Mouse (Mus musculus) limb, embryonic 14.5 days (tissue): Measurements from ENCODE around the gene Fhdc1. TPM values are rescaled to one million over a fixed set of nuclear protein-coding genes. Genes with fewer than 3 reads are reported as not detected.

Source experiments
- ATAC-seq: fragments of 200-750 bp; cut with Nextera tagmentation; 2 replicates; pipeline ENCODE4 v1.8.0; 2017; ENCODE audit warnings: low read depth, moderate number of reproducible peaks, moderate TSS enrichment; ENCODE audit not compliant: low FRiP score
- DNase-seq: peaks from one replicate; pipeline ENCODE4 v3.0.0-alpha.2; 2015; ENCODE audit warnings: low spot score
- H3K27ac ChIP-seq: fragments of 300-500 bp; sonication (generic); replicated peaks from 2 replicates; pipeline ENCODE4 v1.5.1; 2014; ENCODE audit warnings: low read depth, mild to moderate bottlenecking, low read length, moderate library complexity, mixed read lengths
- H3K27me3 ChIP-seq: fragments of 300-500 bp; sonication (generic); 2 replicates; pipeline ENCODE4 v1.6.1; 2014; ENCODE audit warnings: low read length, mixed read lengths; ENCODE audit not compliant: control insufficient read depth, insufficient read depth
- H3K36me3 ChIP-seq: fragments of 300-500 bp; sonication (generic); 2 replicates; pipeline ENCODE4 v1.6.1; 2014; ENCODE audit warnings: mild to moderate bottlenecking, low read length, moderate library complexity, mixed read lengths; ENCODE audit not compliant: control insufficient read depth, insufficient read depth
- H3K4me1 ChIP-seq: fragments of 300-500 bp; sonication (generic); 2 replicates; pipeline ENCODE4 v1.6.1; 2014; ENCODE audit warnings: antibody characterized with exemption, low read length, mixed read lengths; ENCODE audit not compliant: control insufficient read depth, insufficient read depth
- H3K4me2 ChIP-seq: fragments of 300-500 bp; sonication (generic); replicated peaks from 2 replicates; pipeline ENCODE4 v1.6.1; 2014; ENCODE audit warnings: low read depth, mild to moderate bottlenecking, low read length, moderate library complexity; ENCODE audit not compliant: severe bottlenecking
- H3K4me3 ChIP-seq: fragments of 300-500 bp; sonication (generic); replicated peaks from 2 replicates; pipeline ENCODE4 v1.5.1; 2014; ENCODE audit warnings: low read length
- H3K9ac ChIP-seq: fragments of 300-500 bp; sonication (generic); 2 replicates; pipeline ENCODE4 v1.6.1; 2014; ENCODE audit warnings: mild to moderate bottlenecking, low read depth, low read length, moderate library complexity; ENCODE audit not compliant: severe bottlenecking
- H3K9me3 ChIP-seq: fragments of 300-500 bp; sonication (generic); 2 replicates; pipeline ENCODE4 v1.6.1; 2016; ENCODE audit warnings: low read length; ENCODE audit not compliant: control insufficient read depth
- POLR2A ChIP-seq: fragments of 200-500 bp; IDR thresholded peaks from 2 replicates; pipeline ENCODE4 v1.8.0; 2012; ENCODE audit warnings: inconsistent platforms, mild to moderate bottlenecking, moderate library complexity, borderline replicate concordance; ENCODE audit not compliant: insufficient read depth, insufficient read length; ENCODE audit errors: extremely low read depth
- WGBS: fragments of 180-500 bp; shearing (Covaris S2); extraction: QIAGEN DNeasy Blood & Tissue Kit; methylation state at CpG from one replicate; pipeline ENCODE4 v1.1.7; 2014; 5-methylcytosine and 5-hydroxymethylcytosine counted together
- polyA plus RNA-seq, 2 experiments: library from polyadenylated mRNA; depleted of rRNA in 1 of 2; stranded (reverse) in 1 of 2; unstranded in 1 of 2; fragments of >200 nt; fragmentation: Nextera tagmentation in 1 of 2; extraction: Ambion mirVana in 1 of 2; gene quantifications; 2 replicates each; pipeline versions ENCODE4 v1.2.1 to v1.2.3; 2012 to 2014

Gene Fhdc1
- polyA plus RNA-seq, 2 experiments: 2.9 to 7.5 TPM

DNA sequence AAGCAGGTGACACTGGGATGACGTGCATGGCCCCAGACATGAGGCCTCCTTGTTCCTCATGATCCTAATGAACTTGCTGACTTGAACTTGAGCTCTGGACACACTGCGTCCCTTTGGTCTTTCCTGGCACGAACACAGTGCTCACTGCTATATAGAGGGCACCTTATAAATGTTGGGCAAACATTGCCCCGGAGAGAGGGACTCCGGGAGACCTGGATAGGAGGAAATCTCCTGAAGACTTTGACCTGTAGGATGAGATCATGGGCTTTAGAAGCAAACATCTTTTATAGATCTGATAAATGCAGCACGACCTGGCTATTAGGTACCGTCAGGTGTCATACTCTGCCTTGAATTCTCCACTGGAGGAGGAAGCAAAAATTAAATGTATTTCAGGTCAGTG, 43.3 kb downstream of the Fhdc1 start:
- Histone ChIP-seq H3K4me3 (no peak overlapping the region), H3K9me3 (no peaks in the 10 kb centered on the region), H3K4me2 (no peak overlapping the region), H3K27ac (no peak overlapping the region), H3K27me3 (no peaks in the 10 kb centered on the region), H3K4me1 (peaks cover 14% of the 10 kb centered on the region), H3K36me3 (no peaks in the 10 kb centered on the region), H3K9ac (no peak overlapping the region)
- DNase-seq (no peak), ATAC-seq (no peak)
- no peak for TF ChIP-seq POLR2A
- WGBS: 96% methylated on average over 7 of the region's 7 CpGs

DNA sequence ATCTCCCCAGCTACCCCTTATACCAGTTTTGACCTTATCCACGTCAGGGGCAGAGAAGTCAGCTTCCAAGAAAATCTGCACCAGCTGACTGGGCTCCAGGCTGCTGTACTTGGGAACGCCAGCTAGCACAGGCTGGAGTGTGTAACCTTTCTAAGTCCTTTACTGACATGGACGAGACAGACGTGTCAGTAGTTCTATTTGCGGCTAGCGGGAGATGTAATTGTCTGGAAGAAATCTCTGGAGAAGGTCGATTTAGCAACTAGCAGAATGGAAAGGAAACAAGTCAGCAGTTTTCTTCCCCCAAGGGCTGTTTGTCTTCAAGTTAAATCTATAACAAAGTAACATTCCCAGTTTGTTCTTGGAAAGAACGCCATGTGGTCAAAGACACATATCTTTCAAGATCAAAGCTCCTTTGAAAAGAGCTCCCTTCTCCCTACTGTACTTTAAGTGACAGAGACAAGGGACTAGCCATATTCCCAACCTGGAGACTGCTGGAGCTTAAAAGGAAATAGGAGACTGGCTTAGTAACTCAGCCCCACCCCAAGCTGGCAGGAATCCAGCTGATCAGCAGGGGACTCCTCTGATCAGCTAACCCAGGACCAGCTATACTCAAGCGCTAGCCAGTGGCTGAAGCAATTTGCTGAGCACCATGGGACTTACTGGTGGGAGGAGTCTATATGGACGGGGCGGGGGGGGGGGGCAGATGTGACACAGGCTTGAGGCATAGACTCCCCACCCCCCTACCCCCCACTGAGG, 44.8 kb downstream of the Fhdc1 start:
- Histone ChIP-seq H3K9ac (no peak overlapping the region), H3K27ac (no peak overlapping the region), H3K4me3 (no peak overlapping the region), H3K4me2 (no peak overlapping the region), H3K36me3 (no peaks in the 10 kb centered on the region), H3K4me1 (peaks cover 14% of the 10 kb centered on the region), H3K9me3 (no peaks in the 10 kb centered on the region), H3K27me3 (no peaks in the 10 kb centered on the region)
- DNase-seq: peak; percentile 81
- ATAC-seq: peak; percentile 38
- TF ChIP-seq POLR2A: no peak
- 21% methylated on average over 11 of the region's 11 CpGs for WGBS

- TF ChIP-seq POLR2A: no peak
- no peak overlapping the region for H3K4me2 ChIP-seq
- ATAC-seq (no peak), DNase-seq (no peak)
- no peaks in the 10 kb centered on the region for H3K27me3 ChIP-seq
- H3K4me3 ChIP-seq: no peak overlapping the region
- 60% methylated on average over 10 of the region's 10 CpGs for WGBS
- H3K4me1 ChIP-seq: peaks cover 20% of the 10 kb centered on the region
- H3K9me3 ChIP-seq: no peaks in the 10 kb centered on the region
- H3K27ac ChIP-seq: no peak overlapping the region
- no peak overlapping the region for H3K9ac ChIP-seq
- H3K36me3 ChIP-seq: no peaks in the 10 kb centered on the region
These were observed 47.3 kb downstream of the Fhdc1 start for GRCm38 (mm10) chr3:84432797-84433445.

- no peak for TF ChIP-seq POLR2A
- Histone ChIP-seq H3K27ac (no peak overlapping the region), H3K9ac (no peak overlapping the region), H3K4me2 (no peak overlapping the region), H3K9me3 (no peaks in the 10 kb centered on the region), H3K27me3 (no peaks in the 10 kb centered on the region), H3K4me3 (no peak overlapping the region), H3K36me3 (no peaks in the 10 kb centered on the region), H3K4me1 (peaks cover 20% of the 10 kb centered on the region)
- 53% methylated on average over 5 of the region's 5 CpGs for WGBS
- no peak for ATAC-seq
- DNase-seq: no peak
These were observed 49.0 kb downstream of the Fhdc1 start for GRCm38 (mm10) chr3:84431257-84431656.

DNA sequence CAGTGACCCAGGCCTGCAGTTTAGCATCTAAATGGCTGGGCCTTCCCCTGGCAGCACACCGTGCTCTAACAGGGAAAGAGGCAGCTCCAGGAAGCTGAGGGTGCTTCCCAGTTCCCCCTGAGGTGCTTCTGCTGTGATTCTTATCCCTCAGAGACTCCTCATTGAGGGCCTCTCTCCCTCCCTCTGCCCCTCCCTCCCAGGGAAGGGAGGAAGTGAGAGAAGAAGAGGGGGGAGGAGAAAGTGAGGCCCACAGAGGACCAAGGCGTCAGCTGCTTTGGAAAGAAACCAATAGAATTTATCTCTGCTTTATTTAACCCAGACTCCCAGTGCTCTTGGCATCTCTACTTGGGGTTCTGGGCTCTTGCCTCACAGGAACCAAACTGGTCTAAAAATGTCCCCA, 50.1 kb downstream of the Fhdc1 start:
- Histone ChIP-seq H3K4me3 (no peak overlapping the region), H3K4me1 (peaks cover 10% of the 10 kb centered on the region), H3K9ac (no peak overlapping the region), H3K27ac (no peak overlapping the region), H3K9me3 (no peaks in the 10 kb centered on the region), H3K27me3 (no peaks in the 10 kb centered on the region), H3K36me3 (no peaks in the 10 kb centered on the region), H3K4me2 (no peak overlapping the region)
- no peak for TF ChIP-seq POLR2A
- ATAC-seq (no peak), DNase-seq (no peak)
- 27% methylated on average over 2 of the region's 2 CpGs for WGBS
